Mouse (Mus musculus) stomach, embryonic 16.5 days (tissue): ENCODE measurements around the gene Tigd3. TPM values are rescaled to one million over a fixed set of nuclear protein-coding genes. Genes with fewer than 3 reads are reported as not detected.
A peak's percentile ranks its signal among the peaks of the same experiment; 100 is the strongest.

ENCODE experiments used
- ATAC-seq: fragments of 200-750 bp; cut with Nextera tagmentation; 2 replicates; pipeline ENCODE4 v1.8.0; 2017; ENCODE audit warnings: moderate number of reproducible peaks, moderate TSS enrichment; ENCODE audit not compliant: insufficient read depth, low FRiP score
- H3K27ac ChIP-seq: fragments of 300-500 bp; sonication (generic); 2 replicates; pipeline ENCODE4 v1.5.1; 2014; ENCODE audit warnings: low read length
- H3K27me3 ChIP-seq: fragments of 300-500 bp; sonication (generic); 2 replicates; pipeline ENCODE4 v1.6.1; 2014; ENCODE audit warnings: low read length, control low read depth, mixed read lengths; ENCODE audit not compliant: control insufficient read depth, insufficient read depth
- H3K36me3 ChIP-seq: fragments of 300-500 bp; sonication (generic); 2 replicates; pipeline ENCODE4 v1.6.1; 2014; ENCODE audit warnings: low read length; ENCODE audit not compliant: control insufficient read depth, insufficient read depth
- H3K4me1 ChIP-seq: fragments of 300-500 bp; sonication (generic); 2 replicates; pipeline ENCODE4 v1.6.1; 2014; ENCODE audit warnings: low read length, control low read depth, mixed read lengths; ENCODE audit not compliant: control insufficient read depth, insufficient read depth
- H3K4me2 ChIP-seq: fragments of 300-500 bp; sonication (generic); 2 replicates; pipeline ENCODE4 v1.6.1; 2014; ENCODE audit warnings: low read depth, low read length, mixed read lengths
- H3K4me3 ChIP-seq: fragments of 300-500 bp; sonication (generic); replicated peaks from 2 replicates; pipeline ENCODE4 v1.5.1; 2014; ENCODE audit warnings: mild to moderate bottlenecking, low read length
- H3K9ac ChIP-seq: fragments of 300-500 bp; sonication (generic); 2 replicates; pipeline ENCODE4 v1.6.1; 2014; ENCODE audit warnings: low read length
- H3K9me3 ChIP-seq: fragments of 300-500 bp; sonication (generic); replicated peaks from 2 replicates; pipeline ENCODE4 v1.6.1; 2016; ENCODE audit warnings: low read length, control low read depth; ENCODE audit not compliant: control insufficient read depth
- WGBS: fragments of 180-500 bp; shearing (Covaris S2); extraction: QIAGEN DNeasy Blood & Tissue Kit; methylation state at CpG from one replicate; pipeline ENCODE4 v1.1.7; 2014; 5-methylcytosine and 5-hydroxymethylcytosine counted together
- polyA plus RNA-seq: library from polyadenylated mRNA; unstranded; fragments of >200 nt; fragmentation: Nextera tagmentation; extraction: Ambion mirVana; gene quantifications from 2 replicates; pipeline ENCODE4 v1.2.1, GENCODE M21; 2015

Gene Tigd3
- polyA plus RNA-seq, 1 experiment from 2014 or later = 1.8 TPM

GRCm38 (mm10) chr19:5846557-5847305 lies 47.2 kb downstream of the Tigd3 start:
- WGBS = 5% methylated on average over 16 of the region's 16 CpGs
- H3K4me2 ChIP-seq = peak overlapping the region; percentile 80
- peak overlapping the region; percentile 76 for H3K9ac ChIP-seq
- no peaks in the 10 kb centered on the region for H3K27me3 ChIP-seq
- peak overlapping the region; percentile 100 for H3K27ac ChIP-seq
- H3K4me3 ChIP-seq = peak overlapping the region; percentile 51
- H3K36me3 ChIP-seq = no peaks in the 10 kb centered on the region
- peak; percentile 88 for ATAC-seq
- H3K4me1 ChIP-seq = peaks cover 71% of the 10 kb centered on the region
- H3K9me3 ChIP-seq = no peaks in the 10 kb centered on the region

- peaks cover 65% of the 10 kb centered on the region for H3K4me1 ChIP-seq
- WGBS = under 1% methylated on average over 7 of the region's 7 CpGs
- H3K4me3 ChIP-seq = peak overlapping the region; percentile 51
- H3K27me3 ChIP-seq = no peaks in the 10 kb centered on the region
- peak overlapping the region; percentile 100 for H3K27ac ChIP-seq
- H3K36me3 ChIP-seq = no peaks in the 10 kb centered on the region
- H3K9me3 ChIP-seq = no peaks in the 10 kb centered on the region
- peak; percentile 11; the same call in 1 of the 2 replicates for ATAC-seq
- H3K9ac ChIP-seq = peak overlapping the region; percentile 76
- peak overlapping the region; percentile 80 for H3K4me2 ChIP-seq
These were observed 47.8 kb downstream of the Tigd3 start for GRCm38 (mm10) chr19:5846154-5846553.

DNA sequence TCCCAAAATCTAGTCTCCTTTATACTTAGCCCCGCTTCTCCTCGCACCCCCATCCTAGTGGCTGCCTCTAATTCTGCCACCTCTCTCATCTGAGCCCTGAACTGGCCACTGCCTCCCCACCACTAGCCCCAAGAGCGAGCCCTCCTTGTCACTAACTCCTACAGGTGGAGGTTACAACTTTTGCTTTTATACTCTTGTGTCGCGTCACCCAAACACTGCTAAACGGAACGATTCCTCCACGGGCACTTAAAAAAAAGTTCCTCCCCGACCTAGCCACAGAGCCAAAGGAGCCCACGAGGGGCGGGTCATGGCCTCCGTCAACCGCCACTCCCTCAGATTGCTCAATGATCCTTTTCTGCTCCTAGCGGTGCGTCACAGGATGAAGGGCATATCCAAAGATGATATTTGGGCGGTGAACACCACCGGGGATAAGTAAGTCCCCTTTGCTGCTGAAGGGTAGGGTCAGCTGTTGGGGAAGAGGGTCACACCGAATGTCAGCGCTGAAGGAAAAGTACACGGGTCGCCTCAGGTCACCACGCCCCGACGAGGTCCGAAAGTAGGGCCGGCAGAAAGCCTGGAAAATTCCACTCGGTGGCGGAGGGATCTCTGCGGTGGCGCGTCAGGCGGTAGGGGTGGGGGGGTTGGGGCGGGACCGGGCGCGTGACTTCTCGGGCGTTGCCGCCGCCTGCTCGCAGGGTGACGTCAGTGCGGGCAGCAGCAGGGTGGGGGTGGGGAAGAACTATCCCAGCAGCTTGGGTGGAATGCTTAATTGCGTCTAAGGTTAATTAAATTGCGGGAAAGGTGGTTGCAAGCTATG lies 48.4 kb downstream of the Tigd3 start:
- H3K27me3 ChIP-seq = no peaks in the 10 kb centered on the region
- peak overlapping the region; percentile 80 for H3K4me2 ChIP-seq
- H3K27ac ChIP-seq = peak overlapping the region; percentile 100
- WGBS = 4% methylated on average over 45 of the region's 45 CpGs
- ATAC-seq = peak; percentile 54
- H3K9me3 ChIP-seq = no peaks in the 10 kb centered on the region
- H3K9ac ChIP-seq = peak overlapping the region; percentile 79
- H3K4me3 ChIP-seq = peak overlapping the region; percentile 51
- H3K36me3 ChIP-seq = no peaks in the 10 kb centered on the region
- H3K4me1 ChIP-seq = peaks cover 68% of the 10 kb centered on the region

- no peaks in the 10 kb centered on the region for H3K9me3 ChIP-seq
- H3K4me2 ChIP-seq = peak overlapping the region; percentile 80
- peaks cover 65% of the 10 kb centered on the region for H3K4me1 ChIP-seq
- peak overlapping the region; percentile 51 for H3K4me3 ChIP-seq
- H3K27me3 ChIP-seq = no peaks in the 10 kb centered on the region
- peak overlapping the region; percentile 79 for H3K9ac ChIP-seq
- H3K36me3 ChIP-seq = no peaks in the 10 kb centered on the region
- WGBS = 56% methylated on average over 12 of the region's 12 CpGs
- ATAC-seq = no peak
- H3K27ac ChIP-seq = peak overlapping the region; percentile 98
These were observed 49.1 kb downstream of the Tigd3 start for GRCm38 (mm10) chr19:5844831-5845318.

GRCm38 (mm10) chr19:5843781-5844691 lies 49.9 kb downstream of the Tigd3 start:
- Histone ChIP-seq H3K9ac (peak overlapping the region; percentile 79), H3K27ac (peak overlapping the region; percentile 98), H3K27me3 (no peaks in the 10 kb centered on the region), H3K9me3 (no peaks in the 10 kb centered on the region), H3K4me1 (peaks cover 57% of the 10 kb centered on the region), H3K4me2 (peak overlapping the region; percentile 80), H3K36me3 (no peaks in the 10 kb centered on the region), H3K4me3 (peak overlapping the region; percentile 51)
- 68% methylated on average over 30 of the region's 30 CpGs for WGBS
- no peak for ATAC-seq

DNA sequence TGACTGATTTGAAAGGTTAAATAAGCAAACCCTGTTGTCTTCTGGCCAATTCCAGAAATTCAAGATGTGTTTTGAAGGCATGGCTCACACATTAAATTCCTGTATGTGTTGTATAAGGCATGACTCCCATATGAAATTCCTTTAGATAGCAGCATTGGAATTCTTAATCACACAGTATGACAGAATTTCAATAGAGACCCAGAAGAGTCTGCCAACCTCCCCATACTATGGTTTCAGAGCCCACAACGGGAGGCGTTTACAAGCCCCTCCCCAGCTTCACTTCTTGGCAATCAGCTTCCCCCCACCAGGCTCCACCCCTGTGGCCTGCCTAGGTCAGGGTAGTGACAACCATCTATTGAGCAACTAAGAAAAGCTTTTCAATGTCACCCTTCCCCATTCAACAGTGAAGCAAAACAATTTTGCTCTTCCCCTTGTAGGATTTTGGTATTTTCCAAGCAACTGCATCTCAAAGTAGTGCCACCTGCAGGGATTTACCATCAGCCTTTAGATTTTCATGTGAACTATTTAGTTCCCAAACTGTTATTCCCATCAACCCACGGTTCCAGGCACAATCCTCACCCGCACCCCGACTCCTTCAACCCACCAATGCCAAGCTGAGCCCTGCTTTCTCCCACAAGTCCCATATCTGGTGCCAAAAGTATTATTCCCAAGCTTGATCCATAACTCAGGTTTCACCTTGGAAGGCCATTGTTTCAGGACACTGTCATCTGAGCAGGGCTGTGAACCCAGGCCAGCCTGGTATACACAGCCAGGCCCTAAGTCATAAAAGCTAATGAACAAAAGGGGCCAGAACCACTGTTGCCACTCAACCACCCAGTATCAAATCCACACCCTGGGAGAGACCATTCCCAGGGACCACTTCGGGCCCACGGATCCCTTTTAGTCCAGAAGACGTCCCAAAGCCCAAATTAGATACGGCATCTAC lies 50.9 kb downstream of the Tigd3 start:
- Histone ChIP-seq H3K27ac (peak overlapping the region; percentile 98), H3K27me3 (no peaks in the 10 kb centered on the region), H3K4me3 (peak overlapping the region; percentile 51), H3K36me3 (no peaks in the 10 kb centered on the region), H3K9ac (peak overlapping the region; percentile 79), H3K4me1 (peaks cover 48% of the 10 kb centered on the region), H3K4me2 (peak overlapping the region; percentile 80), H3K9me3 (no peaks in the 10 kb centered on the region)
- WGBS = 67% methylated on average over 9 of the region's 9 CpGs
- ATAC-seq = no peak

- Histone ChIP-seq H3K4me3 (peak overlapping the region; percentile 51), H3K36me3 (no peaks in the 10 kb centered on the region), H3K27ac (peak overlapping the region; percentile 98), H3K9ac (peak overlapping the region; percentile 51), H3K27me3 (no peaks in the 10 kb centered on the region), H3K4me2 (peak overlapping the region; percentile 80), H3K9me3 (no peaks in the 10 kb centered on the region), H3K4me1 (peaks cover 39% of the 10 kb centered on the region)
- no peak for ATAC-seq
- WGBS = 68% methylated on average over 5 of the region's 5 CpGs
These were observed 51.8 kb downstream of the Tigd3 start for GRCm38 (mm10) chr19:5841999-5842784.
